Mouse (Mus musculus) embryonic fibroblast, embryonic 13.5 days (primary cell): ENCODE measurements around the gene Arid3c. TPM values are rescaled to one million over a fixed set of nuclear protein-coding genes. Genes with fewer than 3 reads are reported as not detected.
"Not testable (repeated sequence)": the region's sequence is repeated elsewhere in the genome, so short reads cannot be mapped to it uniquely, and the experiment has no call there.

Source experiments
- H3K27ac ChIP-seq: 2 replicates; pipeline ENCODE4 v1.5.1; 2012; ENCODE audit warnings: low read length, control low read depth, inconsistent platforms; ENCODE audit not compliant: insufficient read depth
- H3K4me1 ChIP-seq: 2 replicates; pipeline ENCODE4 v1.6.1; 2011; ENCODE audit warnings: low read length; ENCODE audit not compliant: control insufficient read depth, insufficient read depth
- H3K4me3 ChIP-seq: 2 replicates; pipeline ENCODE4 v1.5.1; 2011; ENCODE audit warnings: mild to moderate bottlenecking, control low read depth, low read length; ENCODE audit not compliant: insufficient read depth
- CTCF ChIP-seq: IDR thresholded peaks from 2 replicates; pipeline ENCODE4 v1.5.1; 2011; ENCODE audit warnings: mild to moderate bottlenecking, control low read depth, low read length, moderate library complexity, borderline replicate concordance; ENCODE audit not compliant: insufficient read depth
- POLR2A ChIP-seq: IDR thresholded peaks from 2 replicates; pipeline ENCODE4 v1.6.1; 2011; ENCODE audit warnings: low read depth, mild to moderate bottlenecking, control low read depth, low read length, moderate library complexity
- polyA plus RNA-seq: library from polyadenylated mRNA; stranded (reverse); fragments of >200 nt; gene quantifications from 2 replicates; pipeline ENCODE4 v1.2.4, GENCODE M21; 2011; ENCODE audit warnings: low read depth; ENCODE audit not compliant: missing spikeins, insufficient read length

Arid3c gene
- polyA plus RNA-seq, 1 experiment, result not detected

GRCm38 (mm10) chr4:41708192-41708745, 22.7 kb downstream of the Arid3c start:
- TF ChIP-seq POLR2A, result no peak
- TF ChIP-seq CTCF, result no peak
- H3K27ac ChIP-seq, result no peak overlapping the region
- 0 out of 2 replicates have a peak, but pooled peaks cover 2% of the 10 kb centered on the region for H3K4me1 ChIP-seq
- no peak overlapping the region for H3K4me3 ChIP-seq

- H3K4me3 ChIP-seq, result no peak overlapping the region
- peak; percentile 80 for TF ChIP-seq CTCF
- TF ChIP-seq POLR2A, result no peak
- no peak overlapping the region for H3K27ac ChIP-seq
- 0 out of 2 replicates have a peak, but pooled peaks cover 2% of the 10 kb centered on the region for H3K4me1 ChIP-seq
These were observed 23.9 kb downstream of the Arid3c start for GRCm38 (mm10) chr4:41707011-41707535.

- no peak overlapping the region for H3K27ac ChIP-seq
- no peak for TF ChIP-seq POLR2A
- no peak for TF ChIP-seq CTCF
- 0 out of 2 replicates have a peak, but pooled peaks cover 2% of the 10 kb centered on the region for H3K4me1 ChIP-seq
- H3K4me3 ChIP-seq, result no peak overlapping the region
These were observed 24.8 kb downstream of the Arid3c start for GRCm38 (mm10) chr4:41705922-41706754.

GRCm38 (mm10) chr4:41704651-41705050, 26.3 kb downstream of the Arid3c start:
- H3K27ac ChIP-seq, result no peak overlapping the region
- H3K4me3 ChIP-seq, result no peak overlapping the region
- TF ChIP-seq CTCF, result no peak
- TF ChIP-seq POLR2A, result no peak
- 0 out of 2 replicates have a peak, but pooled peaks cover 2% of the 10 kb centered on the region for H3K4me1 ChIP-seq

GRCm38 (mm10) chr4:41702226-41702625, 28.7 kb downstream of the Arid3c start:
- H3K4me1 ChIP-seq, H3K4me3 ChIP-seq: not testable (repeated sequence)

GRCm38 (mm10) chr4:41700224-41700623, 30.7 kb downstream of the Arid3c start:
- H3K4me3 ChIP-seq, H3K27ac ChIP-seq: not testable (repeated sequence)

More at GRCm38 (mm10) chr4:41702226-41702625, 28.7 kb downstream of the Arid3c start:
- H3K27ac ChIP-seq, result not testable (repeated sequence)

GRCm38 (mm10) chr4:41699783-41700182, 31.2 kb downstream of the Arid3c start, which contains the start of gene Il11ra1:
TSS of gene Il11ra1 (plus strand) at chr4:41699989.
- H3K4me3 ChIP-seq, H3K4me1 ChIP-seq, H3K27ac ChIP-seq: not testable (repeated sequence)

More at GRCm38 (mm10) chr4:41700224-41700623, 30.7 kb downstream of the Arid3c start:
- not testable (repeated sequence) for H3K4me1 ChIP-seq

GRCm38 (mm10) chr4:41698421-41699016, 32.4 kb downstream of the Arid3c start:
- H3K4me3 ChIP-seq, H3K27ac ChIP-seq, H3K4me1 ChIP-seq: not testable (repeated sequence)

- H3K4me1 ChIP-seq, H3K4me3 ChIP-seq, H3K27ac ChIP-seq: not testable (repeated sequence)
- TF ChIP-seq CTCF, result peak; percentile 79
These were observed 33.8 kb downstream of the Arid3c start, which contains the start of gene Cntfr for GRCm38 (mm10) chr4:41696930-41697841. TSS of gene Cntfr (minus strand) at chr4:41697089.

- H3K4me3 ChIP-seq, H3K4me1 ChIP-seq, H3K27ac ChIP-seq: not testable (repeated sequence)
These were observed 34.5 kb downstream of the Arid3c start for GRCm38 (mm10) chr4:41696452-41696851.

- not testable (repeated sequence) for H3K4me3 ChIP-seq, H3K27ac ChIP-seq, H3K4me1 ChIP-seq
These were observed 35.1 kb downstream of the Arid3c start for GRCm38 (mm10) chr4:41695800-41696199.

GRCm38 (mm10) chr4:41693511-41693910, 37.4 kb downstream of the Arid3c start:
- not testable (repeated sequence) for H3K27ac ChIP-seq, H3K4me3 ChIP-seq, H3K4me1 ChIP-seq

- not testable (repeated sequence) for H3K4me1 ChIP-seq, H3K27ac ChIP-seq, H3K4me3 ChIP-seq
These were observed 40.9 kb downstream of the Arid3c start for GRCm38 (mm10) chr4:41690014-41690413.

- not testable (repeated sequence) for H3K4me1 ChIP-seq, H3K4me3 ChIP-seq, H3K27ac ChIP-seq
These were observed 42.4 kb downstream of the Arid3c start for GRCm38 (mm10) chr4:41688562-41688961.
